Mouse (Mus musculus): ENCODE measurements around the gene Sqstm1. TPM values are rescaled to one million over a fixed set of nuclear protein-coding genes. Genes with fewer than 3 reads are reported as not detected.

The Sqstm1 gene
- polyA plus RNA-seq, 1 experiment: 43.2 TPM

DNA sequence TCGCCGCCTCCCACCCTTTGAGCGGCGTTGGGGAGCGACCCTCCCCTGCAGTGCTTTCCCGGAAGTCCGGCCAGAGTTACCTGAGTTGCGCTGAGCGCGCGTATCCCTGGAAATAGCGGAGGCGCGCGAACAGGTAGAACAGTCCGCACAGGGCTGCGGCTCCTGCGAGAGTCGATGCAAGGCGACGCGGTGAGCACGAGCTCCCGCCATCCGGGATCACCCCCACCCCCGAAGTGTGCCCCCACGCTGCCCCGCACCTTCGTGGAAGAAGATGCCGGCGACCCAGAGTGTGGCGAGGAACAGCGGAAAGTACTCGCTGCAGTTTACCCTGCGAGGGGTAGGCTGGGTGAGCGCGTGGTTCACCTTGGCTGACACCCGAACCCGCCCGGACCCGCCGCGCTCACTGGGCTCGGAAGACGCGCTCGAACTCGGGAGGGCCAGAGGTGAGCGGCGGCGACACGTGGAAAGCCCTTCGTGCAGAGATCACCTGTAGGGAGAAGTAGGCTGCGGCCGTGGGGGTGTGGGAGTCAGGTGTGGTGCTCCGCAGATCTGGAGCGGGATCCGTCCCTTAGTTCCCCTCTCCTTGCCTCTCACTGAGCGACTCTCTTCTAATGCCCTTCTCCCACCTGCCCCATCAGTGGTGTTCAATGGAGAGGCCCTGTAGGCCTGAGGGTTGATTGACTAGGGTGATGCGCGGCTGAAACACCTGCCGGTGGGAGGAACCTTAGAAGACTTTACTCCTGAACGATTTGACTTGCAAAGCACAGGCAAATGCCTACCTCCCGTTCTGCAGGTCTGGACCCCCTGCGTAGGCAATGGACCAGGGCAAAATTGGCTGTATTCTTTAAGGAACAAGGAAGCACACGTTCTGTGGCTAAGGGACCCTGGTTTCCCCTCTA, 26.6 kb upstream of the Sqstm1 start:
- Histone ChIP-seq H3K27me3 (ENCODE audit: control insufficient read depth, insufficient read depth, low read length) (no peaks in the 10 kb centered on the region; the same call in 1 of the 2 replicates), H3K27ac (ENCODE audit: control insufficient read depth, insufficient read depth, low read depth, low read length) (no peak overlapping the region)
- TF ChIP-seq CTCF (IDR thresholded peaks at IDR 0.05; ENCODE audit: control insufficient read depth, insufficient read depth, insufficient replicate concordance, low read depth, low read length) (no peak), POLR2A (IDR thresholded peaks at IDR 0.05; ENCODE audit: control insufficient read depth, low read depth, low read length) (no peak)

DNA sequence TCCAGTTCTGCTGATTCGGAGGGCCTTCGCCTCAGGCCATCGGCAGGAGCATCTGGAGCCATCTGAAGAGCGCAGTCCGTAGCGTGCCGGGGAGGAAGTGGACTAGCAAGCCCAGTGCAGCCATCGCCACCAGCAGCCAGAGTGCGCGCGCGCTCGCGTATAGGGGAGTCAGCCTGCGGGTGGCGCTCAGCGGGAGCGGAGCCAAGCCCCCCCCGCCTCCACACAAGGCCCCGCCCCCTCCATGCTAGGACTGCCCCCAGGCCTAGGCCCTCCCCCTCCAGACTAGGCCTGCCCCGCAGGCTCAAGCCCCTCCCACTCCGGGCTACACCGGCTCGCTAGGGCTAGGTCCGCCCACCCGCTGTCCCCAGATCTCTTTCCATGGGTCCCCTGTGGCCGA, 25.9 kb upstream of the Sqstm1 start:
- Histone ChIP-seq H3K4me3 (ENCODE audit: control insufficient read depth, low read depth, low read length) (peak overlapping the region; percentile 87), H3K27ac (ENCODE audit: control insufficient read depth, insufficient read depth, low read depth, low read length) (no peak overlapping the region), H3K4me1 (ENCODE audit: control insufficient read depth, insufficient read depth, low read length) (peaks cover 23% of the 10 kb centered on the region), H3K36me3 (ENCODE audit: control insufficient read depth, insufficient read depth, low read length) (no peaks in the 10 kb centered on the region), H3K27me3 (ENCODE audit: control insufficient read depth, insufficient read depth, low read length) (no peaks in the 10 kb centered on the region; the same call in 1 of the 2 replicates)
- TF ChIP-seq POLR2A (IDR thresholded peaks at IDR 0.05; ENCODE audit: control insufficient read depth, low read depth, low read length) (no peak), CTCF (IDR thresholded peaks at IDR 0.05; ENCODE audit: control insufficient read depth, insufficient read depth, insufficient replicate concordance, low read depth, low read length) (no peak; the same call in 1 of the 2 replicates)

More for the DNA sequence above, 26.6 kb upstream of the Sqstm1 start:
- Histone ChIP-seq H3K4me3 (ENCODE audit: control insufficient read depth, low read depth, low read length) (peak overlapping the region; percentile 87), H3K4me1 (ENCODE audit: control insufficient read depth, insufficient read depth, low read length) (peaks cover 20% of the 10 kb centered on the region), H3K36me3 (ENCODE audit: control insufficient read depth, insufficient read depth, low read length) (no peaks in the 10 kb centered on the region)

DNA sequence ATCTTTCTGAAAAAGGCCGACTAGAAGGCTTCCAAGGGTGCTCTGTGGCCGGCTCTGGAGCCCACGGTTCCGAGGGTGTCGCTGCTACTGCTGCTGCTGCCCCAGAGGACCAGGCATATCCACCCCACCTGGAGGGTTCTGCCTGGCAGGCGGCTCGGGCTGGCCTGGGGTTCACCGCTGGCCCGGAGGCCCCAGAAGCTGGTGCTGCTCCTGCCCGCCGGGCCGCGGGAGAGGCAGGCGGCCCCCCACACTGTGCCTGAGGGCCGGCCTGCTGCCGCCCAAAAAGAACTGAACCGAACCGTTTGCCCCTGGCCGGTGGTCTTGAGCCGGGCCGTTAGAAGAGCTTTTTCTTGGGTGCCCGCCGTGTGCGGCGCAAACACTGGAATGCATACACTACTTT, 24.0 kb upstream of the Sqstm1 start:
- H3K27ac ChIP-seq (ENCODE audit: control insufficient read depth, insufficient read depth, low read depth, low read length): no peak overlapping the region
- H3K4me1 ChIP-seq (ENCODE audit: control insufficient read depth, insufficient read depth, low read length): peaks cover 33% of the 10 kb centered on the region
- no peaks in the 10 kb centered on the region; the same call in 1 of the 2 replicates for H3K27me3 ChIP-seq (ENCODE audit: control insufficient read depth, insufficient read depth, low read length)
- no peak overlapping the region; the same call in 1 of the 2 replicates for H3K4me3 ChIP-seq (ENCODE audit: control insufficient read depth, low read depth, low read length)
- H3K36me3 ChIP-seq (ENCODE audit: control insufficient read depth, insufficient read depth, low read length): no peaks in the 10 kb centered on the region
- TF ChIP-seq CTCF (IDR thresholded peaks at IDR 0.05; ENCODE audit: control insufficient read depth, insufficient read depth, insufficient replicate concordance, low read depth, low read length) (no peak), POLR2A (IDR thresholded peaks at IDR 0.05; ENCODE audit: control insufficient read depth, low read depth, low read length) (no peak)

DNA sequence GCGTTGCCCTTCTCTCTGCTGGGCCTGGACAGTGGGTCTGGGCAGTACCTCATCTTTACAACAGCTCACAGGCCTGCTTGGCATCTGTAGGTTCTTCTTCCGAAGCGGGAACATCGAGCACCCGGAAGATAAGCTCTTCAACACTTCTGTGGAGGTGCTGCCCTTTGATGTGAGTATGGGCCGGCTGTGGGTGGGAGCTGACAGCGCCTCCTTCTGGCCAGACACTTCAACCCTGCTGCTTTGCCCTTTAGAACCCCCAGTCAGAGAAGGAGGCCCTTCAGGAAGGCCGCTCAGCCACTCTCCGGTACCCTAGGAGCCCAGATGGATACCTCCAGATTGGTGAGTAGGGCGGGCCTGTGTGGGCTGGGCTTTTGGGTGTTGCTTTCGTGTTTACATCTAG, 23.4 kb upstream of the Sqstm1 start:
- peaks cover 33% of the 10 kb centered on the region for H3K4me1 ChIP-seq (ENCODE audit: control insufficient read depth, insufficient read depth, low read length)
- TF ChIP-seq CTCF (IDR thresholded peaks at IDR 0.05; ENCODE audit: control insufficient read depth, insufficient read depth, insufficient replicate concordance, low read depth, low read length): peak; percentile 50; the same call in 1 of the 2 replicates
- no peak for TF ChIP-seq POLR2A (IDR thresholded peaks at IDR 0.05; ENCODE audit: control insufficient read depth, low read depth, low read length)
- no peaks in the 10 kb centered on the region; the same call in 1 of the 2 replicates for H3K27me3 ChIP-seq (ENCODE audit: control insufficient read depth, insufficient read depth, low read length)

DNA sequence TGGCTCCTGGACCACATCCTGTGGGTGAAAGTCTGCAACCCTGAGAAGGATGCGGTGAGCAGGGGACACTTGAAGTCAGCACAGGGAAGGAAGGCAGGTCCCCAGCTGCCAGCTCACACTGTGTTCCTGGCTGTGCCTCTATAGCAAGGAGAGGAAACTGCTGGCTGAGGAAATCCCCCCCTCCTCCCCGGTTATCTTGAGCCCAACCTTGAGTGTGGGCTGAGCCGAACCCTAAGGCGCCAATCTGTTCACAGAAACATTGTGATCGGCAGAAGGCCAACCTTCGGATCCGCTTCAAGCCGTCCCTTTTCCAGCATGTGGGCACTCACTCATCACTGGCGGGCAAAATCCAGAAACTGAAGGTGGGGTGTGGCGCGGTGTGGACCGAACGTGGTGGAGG, 22.4 kb upstream of the Sqstm1 start:
- H3K4me1 ChIP-seq (ENCODE audit: control insufficient read depth, insufficient read depth, low read length): peaks cover 33% of the 10 kb centered on the region
- no peak overlapping the region for H3K27ac ChIP-seq (ENCODE audit: control insufficient read depth, insufficient read depth, low read depth, low read length)
- TF ChIP-seq POLR2A (IDR thresholded peaks at IDR 0.05; ENCODE audit: control insufficient read depth, low read depth, low read length) (no peak), CTCF (IDR thresholded peaks at IDR 0.05; ENCODE audit: control insufficient read depth, insufficient read depth, insufficient replicate concordance, low read depth, low read length) (no peak)
- H3K27me3 ChIP-seq (ENCODE audit: control insufficient read depth, insufficient read depth, low read length): no peaks in the 10 kb centered on the region; the same call in 1 of the 2 replicates
- H3K36me3 ChIP-seq (ENCODE audit: control insufficient read depth, insufficient read depth, low read length): no peaks in the 10 kb centered on the region
- no peak overlapping the region for H3K4me3 ChIP-seq (ENCODE audit: control insufficient read depth, low read depth, low read length)

More for the DNA sequence above, 23.4 kb upstream of the Sqstm1 start:
- no peaks in the 10 kb centered on the region for H3K36me3 ChIP-seq (ENCODE audit: control insufficient read depth, insufficient read depth, low read length)
- H3K27ac ChIP-seq (ENCODE audit: control insufficient read depth, insufficient read depth, low read depth, low read length): no peak overlapping the region
- H3K4me3 ChIP-seq (ENCODE audit: control insufficient read depth, low read depth, low read length): peak overlapping the region; percentile 72

DNA sequence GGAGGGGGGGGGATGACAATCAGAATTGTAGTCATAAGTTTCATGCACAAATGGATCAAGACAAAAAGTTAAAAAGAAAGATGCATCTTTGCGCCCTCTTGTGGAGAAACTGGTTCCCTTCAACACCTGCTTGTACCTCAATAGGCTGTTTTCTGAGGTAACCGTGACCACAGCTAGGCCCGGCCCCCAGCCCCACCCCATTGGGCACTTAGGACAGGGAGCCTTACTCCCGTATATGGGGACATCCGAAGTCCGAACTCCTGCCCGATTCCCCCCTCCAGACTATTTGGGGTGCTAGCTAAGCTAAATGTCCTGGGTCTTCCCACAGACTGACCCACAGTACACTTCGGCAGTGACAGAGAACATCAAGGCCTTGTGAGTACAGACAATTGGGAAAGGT, 20.8 kb upstream of the Sqstm1 start:
- Histone ChIP-seq H3K27ac (ENCODE audit: control insufficient read depth, insufficient read depth, low read depth, low read length) (no peak overlapping the region), H3K4me3 (ENCODE audit: control insufficient read depth, low read depth, low read length) (no peak overlapping the region), H3K4me1 (ENCODE audit: control insufficient read depth, insufficient read depth, low read length) (peaks cover 25% of the 10 kb centered on the region), H3K36me3 (ENCODE audit: control insufficient read depth, insufficient read depth, low read length) (no peaks in the 10 kb centered on the region), H3K27me3 (ENCODE audit: control insufficient read depth, insufficient read depth, low read length) (no peaks in the 10 kb centered on the region)
- TF ChIP-seq POLR2A (IDR thresholded peaks at IDR 0.05; ENCODE audit: control insufficient read depth, low read depth, low read length) (no peak), CTCF (IDR thresholded peaks at IDR 0.05; ENCODE audit: control insufficient read depth, insufficient read depth, insufficient replicate concordance, low read depth, low read length) (peak; percentile 9; the same call in 1 of the 2 replicates)

DNA sequence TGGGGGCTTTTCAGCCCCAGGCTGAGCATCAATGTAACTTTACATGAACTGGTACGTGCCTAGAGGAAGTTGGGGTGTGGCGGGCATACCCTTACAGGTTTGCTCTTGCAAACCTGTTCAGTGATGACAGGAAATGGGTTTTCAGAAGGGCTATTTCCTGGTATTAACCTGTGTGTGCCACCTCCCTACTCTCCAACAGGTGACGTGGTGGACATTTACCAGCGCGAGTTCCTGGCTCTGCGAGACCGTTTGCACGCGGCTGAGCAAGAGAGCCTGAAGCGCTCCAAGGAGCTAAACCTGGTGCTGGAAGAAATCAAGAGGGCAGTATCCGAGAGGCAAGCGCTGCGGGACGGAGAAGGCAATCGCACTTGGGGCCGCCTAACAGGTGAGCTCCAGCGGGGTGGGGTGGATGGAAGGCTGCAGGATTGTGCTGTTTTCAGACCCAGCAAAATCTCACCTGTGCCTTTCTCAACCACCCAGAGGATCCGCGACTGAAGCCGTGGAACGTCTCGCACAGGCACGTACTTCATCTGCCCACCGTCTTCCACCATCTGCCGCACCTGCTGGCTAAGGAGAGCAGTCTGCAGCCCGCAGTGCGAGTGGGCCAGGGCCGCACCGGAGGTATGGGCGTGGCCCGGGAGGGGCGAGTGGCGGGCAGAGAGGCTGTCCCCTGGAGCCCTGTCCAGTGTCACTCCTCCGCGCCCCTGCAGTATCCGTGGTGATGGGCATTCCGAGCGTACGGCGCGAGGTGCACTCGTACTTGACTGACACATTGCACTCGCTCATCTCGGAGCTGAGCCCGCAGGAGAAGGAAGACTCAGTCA, 20.1 kb upstream of the Sqstm1 start:
- TF ChIP-seq POLR2A (IDR thresholded peaks at IDR 0.05; ENCODE audit: control insufficient read depth, low read depth, low read length) (no peak), CTCF (IDR thresholded peaks at IDR 0.05; ENCODE audit: control insufficient read depth, insufficient read depth, insufficient replicate concordance, low read depth, low read length) (no peak)
- Histone ChIP-seq H3K27me3 (ENCODE audit: control insufficient read depth, insufficient read depth, low read length) (no peaks in the 10 kb centered on the region), H3K36me3 (ENCODE audit: control insufficient read depth, insufficient read depth, low read length) (no peaks in the 10 kb centered on the region), H3K27ac (ENCODE audit: control insufficient read depth, insufficient read depth, low read depth, low read length) (no peak overlapping the region), H3K4me3 (ENCODE audit: control insufficient read depth, low read depth, low read length) (peak overlapping the region; percentile 53), H3K4me1 (ENCODE audit: control insufficient read depth, insufficient read depth, low read length) (peaks cover 21% of the 10 kb centered on the region)

Data from testis, adult 2 months (tissue).